Mouse (Mus musculus) brain, embryonic 14.5 days (tissue): Measurements from ENCODE around the gene Dnaja1. TPM values are rescaled to one million over a fixed set of nuclear protein-coding genes. Genes with fewer than 3 reads are reported as not detected.
A peak's percentile ranks its signal among the peaks of the same experiment; 100 is the strongest.

Source experiments
- DNase-seq: peaks from one replicate; pipeline ENCODE4 v3.0.0-alpha.2; 2011; ENCODE audit warnings: low read depth
- CTCF ChIP-seq: fragments of 200-500 bp; IDR thresholded peaks from 2 replicates; pipeline ENCODE4 v1.5.1; 2012; ENCODE audit warnings: inconsistent platforms, mild to moderate bottlenecking, moderate library complexity, borderline replicate concordance; ENCODE audit not compliant: insufficient read depth, insufficient read length; ENCODE audit errors: extremely low read depth
- POLR2A ChIP-seq: fragments of 200-500 bp; IDR thresholded peaks from 2 replicates; pipeline ENCODE4 v1.6.1; 2012; ENCODE audit warnings: mild to moderate bottlenecking, inconsistent platforms, borderline replicate concordance; ENCODE audit not compliant: poor library complexity, insufficient read depth, insufficient read length, severe bottlenecking; ENCODE audit errors: extremely low read depth
- polyA plus RNA-seq: library from polyadenylated mRNA; depleted of rRNA; stranded (reverse); fragments of >200 nt; gene quantifications from 2 replicates; pipeline ENCODE4 v1.2.3, GENCODE M21; 2012

Gene Dnaja1
- polyA plus RNA-seq, 1 experiment = 159 TPM

DNA sequence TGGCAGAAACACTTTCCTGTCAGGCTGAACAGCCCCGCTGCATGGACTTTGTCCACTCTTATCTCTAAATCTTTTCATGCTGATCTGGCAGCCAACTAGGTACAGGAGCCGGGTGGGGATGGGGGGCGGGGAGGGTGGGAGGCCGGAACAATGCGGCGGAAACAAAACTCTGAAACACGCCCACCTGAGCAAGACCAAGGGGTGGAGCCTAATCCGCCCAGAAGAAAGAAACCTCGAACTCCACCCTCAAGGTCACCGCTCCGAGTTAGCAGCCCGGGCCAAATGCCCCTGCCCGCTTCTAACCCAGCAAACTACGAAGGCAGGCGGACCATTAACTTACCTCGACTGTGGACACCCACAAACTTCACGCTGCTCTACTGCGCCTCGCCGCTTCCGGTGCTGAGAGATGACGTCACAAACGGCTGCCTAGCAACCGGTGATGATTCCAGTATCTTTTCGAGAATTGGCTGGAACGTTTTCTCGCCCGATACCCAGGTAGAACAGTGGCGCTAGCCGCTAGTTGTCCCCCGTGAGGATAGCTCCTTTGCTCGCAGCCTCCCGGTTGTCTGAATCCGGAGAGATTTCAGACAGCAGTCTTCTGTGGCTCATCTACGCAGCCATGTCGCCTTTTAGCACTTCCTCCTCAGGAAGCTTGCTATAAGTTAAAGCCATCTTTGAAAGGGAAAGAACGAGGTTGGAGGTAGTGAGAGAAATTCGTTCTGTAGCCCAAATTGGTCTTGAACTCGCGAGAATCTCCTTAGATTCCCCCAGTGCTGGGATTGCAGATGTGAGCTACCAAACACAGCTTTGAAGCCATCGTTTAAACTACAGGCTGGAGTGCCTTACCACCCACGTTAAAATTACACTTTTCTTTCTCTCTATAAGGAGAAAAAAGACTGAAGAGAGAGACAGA lies 18.9 kb upstream of the Dnaja1 start, which contains the start of gene Aptx:
Gene Aptx, minus strand, starts transcription at position 398 of the 913 bp plus-strand sequence.
- TF ChIP-seq POLR2A (peak; percentile 73; the same call in 1 of the 2 replicates), CTCF (no peak)
- peak; percentile 98 for DNase-seq

- TF ChIP-seq POLR2A (no peak), CTCF (no peak)
- peak; percentile 33 for DNase-seq
Measured at GRCm38 (mm10) chr4:40703710-40704275, 18.2 kb upstream of the Dnaja1 start.

DNA sequence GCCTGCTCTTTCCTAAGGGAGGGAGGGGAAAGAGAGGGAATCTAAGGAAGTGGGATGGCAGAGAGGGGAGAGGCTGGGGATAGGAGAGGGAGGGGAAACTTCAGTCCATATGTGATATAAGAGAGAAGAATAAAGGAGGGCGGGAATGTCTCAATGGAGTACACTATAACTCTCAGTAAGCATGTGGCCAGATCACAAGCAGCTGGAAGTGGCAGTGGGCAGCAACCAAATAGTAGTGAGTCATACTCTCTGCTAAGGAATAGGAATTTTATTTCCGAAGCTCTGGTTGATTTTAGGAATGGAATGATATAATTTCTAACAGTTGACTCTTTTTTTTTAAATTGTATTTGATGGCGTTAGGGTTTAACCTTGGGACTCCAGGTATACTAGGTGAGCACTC lies 4.8 kb upstream of the Dnaja1 start:
- no peak for DNase-seq
- TF ChIP-seq POLR2A (no peak), CTCF (no peak)

DNA sequence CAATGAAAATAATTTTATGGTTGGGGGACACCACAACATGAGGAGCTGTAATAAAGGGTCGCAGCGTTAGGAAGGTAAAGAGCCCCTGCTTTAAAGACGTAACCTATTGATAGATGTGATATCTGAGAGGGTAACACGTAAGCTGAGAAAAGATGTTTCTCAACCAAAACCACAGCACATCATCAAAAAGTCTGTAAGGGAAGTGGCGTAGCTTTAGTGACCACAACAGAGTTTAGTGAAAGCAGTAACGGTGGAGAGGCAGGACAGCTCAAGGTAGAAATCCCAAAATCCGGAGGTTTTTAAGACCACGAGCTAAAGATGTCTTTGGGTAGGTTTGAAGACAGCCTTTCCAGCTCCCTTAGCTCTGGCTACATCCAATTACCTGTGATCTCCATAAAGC lies 1.0 kb upstream of the Dnaja1 start:
- DNase-seq = no peak
- TF ChIP-seq CTCF (no peak), POLR2A (no peak)

DNA sequence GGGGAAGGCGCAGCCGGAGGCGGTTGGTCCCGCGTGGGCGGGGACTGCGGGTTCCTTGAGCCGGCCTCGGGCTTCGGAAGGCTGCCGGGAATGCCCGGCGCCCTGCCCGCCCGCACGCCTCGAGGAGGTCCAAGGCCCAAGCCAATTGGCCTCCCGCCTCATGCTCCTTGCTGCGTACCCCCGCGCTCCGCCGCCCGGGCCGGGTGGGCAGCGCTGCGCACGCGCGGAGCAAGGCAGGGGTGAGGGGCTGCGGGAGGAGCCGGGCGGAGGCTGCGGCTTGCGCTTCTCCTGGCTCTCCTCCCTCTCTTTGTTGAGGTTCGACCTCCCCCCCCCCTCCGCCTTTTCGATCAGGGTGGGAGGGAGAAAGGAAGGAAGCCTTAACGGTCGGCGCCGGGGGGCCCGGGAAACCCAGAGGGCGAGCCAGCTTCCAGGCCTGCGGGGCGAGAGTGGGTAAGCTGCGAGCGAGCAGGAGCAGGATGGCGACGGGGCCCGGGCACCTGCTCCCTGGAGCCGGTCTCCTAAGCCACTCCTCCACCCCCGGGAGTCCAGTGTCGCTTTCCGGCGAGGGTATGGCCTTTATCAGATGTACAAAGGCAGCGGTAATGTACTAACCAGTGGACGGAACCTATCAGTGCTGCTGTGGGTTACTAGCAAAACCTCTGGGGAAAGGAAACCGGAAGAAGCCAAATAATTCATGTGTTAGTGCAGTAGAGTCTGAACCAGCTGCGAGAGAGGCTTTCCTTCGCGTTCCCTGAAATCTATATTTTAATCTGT lies 924 bp downstream of the Dnaja1 start:
- TF ChIP-seq CTCF (no peak), POLR2A (peak; percentile 87)
- peak; percentile 94 for DNase-seq

DNA sequence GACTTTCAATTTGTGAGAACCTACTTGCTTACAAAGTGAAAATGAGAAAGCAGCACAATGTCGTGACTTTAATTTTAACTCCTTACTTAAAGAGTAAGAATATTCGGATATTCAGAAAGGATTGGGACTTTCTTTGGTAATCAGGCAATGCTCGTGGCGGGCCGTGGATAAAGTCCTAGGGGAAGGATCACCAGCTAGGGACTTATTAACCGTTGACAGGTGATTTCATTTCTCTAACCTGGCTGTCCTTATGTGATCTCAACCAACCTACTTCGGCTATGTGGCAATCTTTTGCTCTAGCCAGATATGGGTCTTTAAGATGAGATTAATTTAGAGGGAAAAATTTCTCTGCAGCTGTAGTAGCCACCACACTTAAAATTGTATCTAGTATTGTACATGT lies 3.2 kb downstream of the Dnaja1 start:
- no peak for DNase-seq
- TF ChIP-seq CTCF = no peak
- TF ChIP-seq POLR2A = no peak

- no peak for TF ChIP-seq POLR2A
- no peak for TF ChIP-seq CTCF
- DNase-seq = no peak
Measured at GRCm38 (mm10) chr4:40725554-40725953, 3.6 kb downstream of the Dnaja1 start.

DNA sequence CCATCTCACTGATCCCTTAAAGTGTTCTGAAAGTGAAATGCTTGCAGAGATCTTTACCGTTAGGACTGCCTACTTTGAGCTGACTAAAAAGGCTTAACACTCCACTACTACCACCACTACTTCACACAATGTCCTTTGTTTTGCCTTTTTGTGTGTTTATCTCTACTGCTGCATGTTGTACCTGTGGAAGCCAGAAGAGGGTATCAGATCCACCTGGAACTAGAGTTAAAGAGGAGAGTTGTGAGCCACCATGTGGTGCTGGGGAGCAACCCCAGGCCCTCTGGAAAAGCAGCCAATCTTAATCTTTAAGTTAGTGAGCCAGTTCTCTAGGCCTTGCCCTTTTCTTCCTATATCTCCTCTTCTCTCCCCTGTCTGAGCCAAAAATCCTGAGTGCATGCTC lies 5.3 kb downstream of the Dnaja1 start:
- DNase-seq = no peak
- TF ChIP-seq POLR2A = no peak

DNA sequence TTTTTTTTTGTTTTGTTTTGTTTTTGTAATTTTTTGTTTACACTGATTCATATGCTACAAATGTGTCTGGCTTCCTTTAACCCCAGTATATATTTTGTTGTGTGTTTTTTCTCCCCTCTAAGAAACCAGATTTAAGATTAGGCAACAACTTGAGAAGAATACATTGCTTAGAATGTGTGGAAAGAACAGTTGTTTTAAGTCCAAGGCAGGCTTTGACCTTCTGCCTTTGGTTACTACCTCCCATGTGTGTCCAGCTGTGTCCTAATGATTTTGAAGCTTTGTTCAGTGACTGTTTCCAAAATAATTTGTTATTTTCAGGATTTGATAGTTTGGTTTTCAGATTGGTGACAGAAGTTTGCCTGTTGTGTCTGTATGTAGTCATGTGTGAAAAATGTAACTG lies 9.3 kb downstream of the Dnaja1 start:
- TF ChIP-seq POLR2A (no peak), CTCF (no peak)
- no peak for DNase-seq

- TF ChIP-seq POLR2A (no peak), CTCF (no peak)
- no peak for DNase-seq
Measured at GRCm38 (mm10) chr4:40735351-40735750, 13.4 kb downstream of the Dnaja1 start.

- TF ChIP-seq CTCF = no peak
- TF ChIP-seq POLR2A = no peak
- DNase-seq = no peak
Measured at GRCm38 (mm10) chr4:40757157-40757779, 35.3 kb downstream of the Dnaja1 start.

DNA sequence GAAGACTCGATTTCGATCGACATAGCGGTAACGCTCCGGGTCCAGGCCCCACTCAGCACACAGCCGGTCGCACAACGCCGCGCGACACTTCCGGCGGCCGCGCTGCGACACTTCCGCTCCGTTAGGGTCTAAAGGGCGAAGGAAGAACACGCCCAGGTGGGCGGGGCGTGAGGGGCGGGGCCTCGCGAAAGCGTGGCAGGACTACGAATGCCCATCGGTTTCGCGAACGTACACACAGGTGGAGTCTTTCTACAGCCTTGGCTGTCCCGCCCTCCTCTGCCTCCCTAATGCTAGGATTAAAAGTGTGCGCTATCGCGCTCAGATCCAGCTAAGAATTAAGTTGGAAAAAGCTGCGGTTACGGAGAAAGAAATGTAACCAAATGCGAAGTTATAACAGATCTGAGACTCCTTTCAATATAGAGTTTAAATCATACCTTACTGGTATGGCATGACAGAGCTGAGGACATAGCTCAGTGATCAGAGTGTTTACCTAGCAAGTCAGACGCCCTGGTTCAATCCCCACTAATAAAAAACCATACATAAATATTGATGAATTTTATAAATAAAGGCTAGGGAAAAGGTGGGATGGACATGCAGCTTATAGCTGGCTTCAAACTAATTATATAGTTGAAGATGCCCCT lies 36.0 kb downstream of the Dnaja1 start, which contains the start of gene Smu1:
Gene Smu1, minus strand, starts transcription at position 144 of the 641 bp plus-strand sequence.
- peak; percentile 99 for DNase-seq
- peak; percentile 69; the same call in 1 of the 2 replicates for TF ChIP-seq POLR2A
- TF ChIP-seq CTCF = no peak
